Mouse (Mus musculus) ES-E14 (cell line): ENCODE results near the gene Ackr1.

Source experiments
- CHD2 ChIP-seq: IDR thresholded peaks from 2 replicates; pipeline ENCODE4 v1.6.1; 2014; ENCODE audit warnings: mild to moderate bottlenecking, low read depth, low read length, inconsistent platforms
- HCFC1 ChIP-seq: IDR thresholded peaks from 2 replicates; pipeline ENCODE4 v1.6.1; 2012; ENCODE audit warnings: low read length, inconsistent platforms, borderline replicate concordance; ENCODE audit not compliant: insufficient read depth
- ZC3H11A ChIP-seq: IDR thresholded peaks from 2 replicates; pipeline ENCODE4 v1.6.1; 2012; ENCODE audit warnings: low read depth, mild to moderate bottlenecking, inconsistent platforms, low read length, borderline replicate concordance
- ZNF384 ChIP-seq: IDR thresholded peaks from 2 replicates; pipeline ENCODE4 v1.6.1; 2012; ENCODE audit warnings: low read depth, low read length, inconsistent platforms

GRCm38 (mm10) chr1:173321593-173322248 lies 11.8 kb downstream of the Ackr1 start:
- TF ChIP-seq HCFC1 (no peak), ZC3H11A (no peak), ZNF384 (no peak), CHD2 (no peak)
